ENCODE assay signal across 8 mouse cellular contexts in the genomic region with DNA sequence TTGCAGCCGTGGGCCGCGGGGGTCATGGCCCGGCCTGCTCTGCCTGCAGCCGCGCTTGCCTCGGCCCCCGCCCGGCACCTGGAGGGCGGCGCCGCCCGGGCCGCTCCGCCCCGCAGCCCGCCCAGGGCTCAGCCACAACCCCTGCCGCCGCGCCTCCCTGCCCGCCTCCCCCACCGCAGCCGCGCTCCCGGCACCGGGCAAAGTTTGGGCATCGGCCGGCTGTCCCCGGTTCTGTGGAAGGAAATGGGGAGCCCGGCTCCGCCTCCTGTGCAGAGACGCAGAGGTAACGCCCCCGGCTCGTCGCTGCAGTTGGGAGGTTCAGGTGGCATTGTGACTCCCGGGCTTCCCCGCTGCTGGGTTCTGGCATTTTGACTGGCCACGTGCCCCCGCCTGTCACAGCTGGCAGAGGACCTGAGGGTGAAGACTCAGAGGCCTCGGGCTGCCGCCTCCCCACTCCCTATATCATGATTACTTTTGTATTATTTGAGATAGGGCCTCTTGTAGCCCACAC. TPM values are rescaled to one million over a fixed set of nuclear protein-coding genes. Genes with fewer than 3 reads are reported as not detected.
DNase-seq lines count a peak whose midpoint lies in the region; ATAC-seq and TF ChIP-seq lines count a peak whose summit lies in the region.

No protein-coding gene starts in this region.

- no peak for ATAC-seq in G1E (ENCODE audit: extremely low read depth, insufficient number of reproducible peaks, low FRiP score, poor library complexity, severe bottlenecking)
- ATAC-seq in forebrain, embryonic 13.5 days, result peak; percentile 52
- ATAC-seq in megakaryocyte, adult 5-6 weeks (ENCODE audit: poor library complexity, severe bottlenecking), result peak; percentile 52
- ATAC-seq in monocyte, adult 5-6 weeks (replicated peaks; ENCODE audit: insufficient number of reproducible peaks, low FRiP score, low TSS enrichment, poor library complexity, severe bottlenecking), result no peak

- peak overlapping the region; percentile 93 for H3K4me2 ChIP-seq in forebrain, embryonic 13.5 days

- H3K4me3 ChIP-seq in G1E (ENCODE audit: low read depth, low read length), result peak overlapping the region; percentile 7; the same call in 1 of the 2 replicates
- peak overlapping the region; percentile 52 for H3K4me3 ChIP-seq in forebrain, embryonic 13.5 days
- peak overlapping the region; percentile 67 for H3K4me3 ChIP-seq in hindbrain, embryonic 10.5 days

- peak overlapping the region; percentile 63 for H3K9ac ChIP-seq in forebrain, embryonic 13.5 days

- H3K36me3 ChIP-seq in G1E (replicated peaks), result no peaks in the 10 kb centered on the region
- no peaks in the 10 kb centered on the region for H3K36me3 ChIP-seq in forebrain, embryonic 13.5 days (ENCODE audit: poor library complexity, severe bottlenecking)
- H3K36me3 ChIP-seq in hindbrain, embryonic 10.5 days, result no peaks in the 10 kb centered on the region

- H3K27me3 ChIP-seq in G1E (ENCODE audit: insufficient read depth, low read length), result peaks cover 45% of the 10 kb centered on the region
- H3K27me3 ChIP-seq in forebrain, embryonic 13.5 days, result peaks cover 56% of the 10 kb centered on the region
- H3K27me3 ChIP-seq in hindbrain, embryonic 10.5 days (ENCODE audit: insufficient read depth, poor library complexity, severe bottlenecking), result peaks cover 73% of the 10 kb centered on the region

- H3K9me3 ChIP-seq in G1E (replicated peaks), result no peaks in the 10 kb centered on the region
- no peaks in the 10 kb centered on the region for H3K9me3 ChIP-seq in forebrain, embryonic 13.5 days (replicated peaks)
- H3K9me3 ChIP-seq in hindbrain, embryonic 10.5 days, result peaks cover 3% of the 10 kb centered on the region; the same call in 1 of the 2 replicates

- 1% methylated on average over 41 of the region's 42 CpGs for WGBS in forebrain, embryonic 13.5 days
- WGBS in hindbrain, embryonic 10.5 days, result under 1% methylated on average over 42 of the region's 42 CpGs

- no peak overlapping the region for H3K27ac ChIP-seq in forebrain, embryonic 13.5 days
- H3K27ac ChIP-seq in hindbrain, embryonic 10.5 days, result peak overlapping the region; percentile 74

- no peak for DNase-seq in G1E (ENCODE audit: low spot score)
- DNase-seq in adrenal gland, postnatal 10 days, result peak; percentile 87
- peak; percentile 44 for DNase-seq in hindbrain, embryonic 10.5 days (ENCODE audit: low spot score)
- DNase-seq in layer of hippocampus, adult 9-11 months, result peak; percentile 55
- DNase-seq in right cerebral cortex, postnatal 25 days, result peak; percentile 50

- TF ChIP-seq CTCF in G1E (IDR thresholded peaks at IDR 0.05; ENCODE audit: low read depth, low read length), result no peak

- H3K4me1 ChIP-seq in G1E (ENCODE audit: insufficient read depth, low read depth, low read length), result no peaks in the 10 kb centered on the region
- H3K4me1 ChIP-seq in forebrain, embryonic 13.5 days, result peaks cover 14% of the 10 kb centered on the region
- H3K4me1 ChIP-seq in hindbrain, embryonic 10.5 days (replicated peaks), result peaks cover 38% of the 10 kb centered on the region

RNA-seq across cellular contexts. Expression of a gene that starts 13.0 kb away (rescaled TPM):
- total RNA-seq in G1E (2014; fragmentation: Nextera tagmentation), result not detected in 2 replicates
- total RNA-seq in G1E (2017), result 0.71 TPM in 1 of 2 replicates, not detected in the other
- 0.10 and 0.26 TPM in 2 replicates for polyA plus RNA-seq in G1E (2012)
- total RNA-seq in adrenal gland, postnatal 10 days (2021), result 10 to 100 TPM; 28.3 to 32.8 TPM
- polyA plus RNA-seq in forebrain, embryonic 13.5 days (2015; fragmentation: Nextera tagmentation; extraction: Ambion mirVana), result 3.7 and 4.5 TPM in 2 replicates
- 2.8 and 4.7 TPM in 2 replicates for polyA plus RNA-seq in hindbrain, embryonic 10.5 days (2016; fragmentation: Nextera tagmentation; extraction: Ambion mirVana)
- 0.18 TPM in 1 of 2 replicates, not detected in the other for total RNA-seq in megakaryocyte, adult 5-6 weeks (2015)
- total RNA-seq in megakaryocyte, adult 5-6 weeks (2017), result not detected in 2 replicates
- total RNA-seq in monocyte, adult 5-6 weeks (2017), result not detected in 3 replicates

RNA-seq across cellular contexts. Expression of a gene that starts 33.5 kb away (rescaled TPM):
- not detected in 2 replicates for total RNA-seq in G1E (2014; fragmentation: Nextera tagmentation)
- total RNA-seq in G1E (2017), result not detected in 2 replicates
- 0.77 and 1.2 TPM in 2 replicates for polyA plus RNA-seq in G1E (2012)
- not detected for total RNA-seq in adrenal gland, postnatal 10 days (2021)
- 3.9 and 4.4 TPM in 2 replicates for polyA plus RNA-seq in forebrain, embryonic 13.5 days (2015; fragmentation: Nextera tagmentation; extraction: Ambion mirVana)
- polyA plus RNA-seq in hindbrain, embryonic 10.5 days (2016; fragmentation: Nextera tagmentation; extraction: Ambion mirVana), result 3.2 and 4.0 TPM in 2 replicates
- not detected in 2 replicates for total RNA-seq in megakaryocyte, adult 5-6 weeks (2015)
- total RNA-seq in megakaryocyte, adult 5-6 weeks (2017), result 0.29 TPM in 1 of 2 replicates, not detected in the other
- total RNA-seq in monocyte, adult 5-6 weeks (2017), result not detected in 3 replicates

RNA-seq across cellular contexts. Expression of a gene that starts 33.6 kb away (rescaled TPM):
- total RNA-seq in G1E (2014; fragmentation: Nextera tagmentation) (248 and 277 TPM in 2 replicates), G1E (2017) (542 and 638 TPM in 2 replicates)
- polyA plus RNA-seq in G1E (2012), result 180 and 328 TPM in 2 replicates
- 1,000 to 10,000 TPM; 2,747 to 2,903 TPM for total RNA-seq in adrenal gland, postnatal 10 days (2021)
- polyA plus RNA-seq in forebrain, embryonic 13.5 days (2015; fragmentation: Nextera tagmentation; extraction: Ambion mirVana), result 996 and 1,069 TPM in 2 replicates
- polyA plus RNA-seq in hindbrain, embryonic 10.5 days (2016; fragmentation: Nextera tagmentation; extraction: Ambion mirVana), result 921 and 1,059 TPM in 2 replicates
- total RNA-seq in megakaryocyte, adult 5-6 weeks (2015), result 776 and 796 TPM in 2 replicates
- 479 and 480 TPM in 2 replicates for total RNA-seq in megakaryocyte, adult 5-6 weeks (2017)
- total RNA-seq in monocyte, adult 5-6 weeks (2017), result 315 to 382 TPM (median 356 TPM) in 3 replicates

RNA-seq across cellular contexts. Expression of a gene that starts 34.0 kb away (rescaled TPM):
- 12.3 and 18.7 TPM in 2 replicates for total RNA-seq in G1E (2014; fragmentation: Nextera tagmentation)
- 40.9 and 41.6 TPM in 2 replicates for total RNA-seq in G1E (2017)
- 89.7 and 117 TPM in 2 replicates for polyA plus RNA-seq in G1E (2012)
- total RNA-seq in adrenal gland, postnatal 10 days (2021), result 100 to 1,000 TPM; 113 to 117 TPM
- polyA plus RNA-seq in forebrain, embryonic 13.5 days (2015; fragmentation: Nextera tagmentation; extraction: Ambion mirVana), result 221 and 234 TPM in 2 replicates
- 312 and 362 TPM in 2 replicates for polyA plus RNA-seq in hindbrain, embryonic 10.5 days (2016; fragmentation: Nextera tagmentation; extraction: Ambion mirVana)
- total RNA-seq in megakaryocyte, adult 5-6 weeks (2015), result 46.7 and 48.7 TPM in 2 replicates
- 41.6 and 51.3 TPM in 2 replicates for total RNA-seq in megakaryocyte, adult 5-6 weeks (2017)
- 12.1 to 40.3 TPM (median 26.7 TPM) in 3 replicates for total RNA-seq in monocyte, adult 5-6 weeks (2017)

RNA-seq across cellular contexts. Expression of a gene that starts 45.3 kb away (rescaled TPM):
- total RNA-seq in G1E (2014; fragmentation: Nextera tagmentation), result 34.6 and 43.9 TPM in 2 replicates
- 11.3 and 27.9 TPM in 2 replicates for total RNA-seq in G1E (2017)
- polyA plus RNA-seq in G1E (2012), result 49.8 and 83.4 TPM in 2 replicates
- total RNA-seq in adrenal gland, postnatal 10 days (2021), result 10 to 100 TPM; 18.6 to 19.0 TPM
- polyA plus RNA-seq in forebrain, embryonic 13.5 days (2015; fragmentation: Nextera tagmentation; extraction: Ambion mirVana), result 66.9 and 79.8 TPM in 2 replicates
- polyA plus RNA-seq in hindbrain, embryonic 10.5 days (2016; fragmentation: Nextera tagmentation; extraction: Ambion mirVana), result 138 and 165 TPM in 2 replicates
- total RNA-seq in megakaryocyte, adult 5-6 weeks (2015), result 28.3 and 31.8 TPM in 2 replicates
- 23.2 and 28.9 TPM in 2 replicates for total RNA-seq in megakaryocyte, adult 5-6 weeks (2017)
- 1.1 to 3.2 TPM (median 1.3 TPM) in 3 replicates for total RNA-seq in monocyte, adult 5-6 weeks (2017)

Comparison
In these comparisons a context has a peak if more than half of its experiments do, and no peak if none do; other contexts are left out.
1. ATAC-seq: peak in forebrain, embryonic 13.5 days (single experiment) and megakaryocyte, adult 5-6 weeks (single experiment); none in G1E (single experiment) and monocyte, adult 5-6 weeks (single experiment).
2. H3K4me3 ChIP-seq: peak in every context shown above with its lines; median percentile 67 in hindbrain, embryonic 10.5 days; 52 in forebrain, embryonic 13.5 days; 7 in G1E.
3. RNA of a gene that starts 13.0 kb away (total RNA-seq): 28.3 to 32.8 TPM in adrenal gland, postnatal 10 days; 0.71 TPM in G1E, 0.18 TPM in megakaryocyte, adult 5-6 weeks and not detected in monocyte, adult 5-6 weeks; every median in the first group is over 10 times any median in the second.